Mouse (Mus musculus) adrenal gland, adult (tissue): ENCODE data around the gene Dbil5.
"Not testable (repeated sequence)": the region's sequence is repeated elsewhere in the genome, so short reads cannot be mapped to it uniquely, and the experiment has no call there.

ENCODE experiments used
- DNase-seq, 2 experiments: peaks; one replicate each; pipeline ENCODE4 v3.0.0; 2022 to 2023; ENCODE audit warnings: low spot score in 1 of 2; ENCODE audit not compliant: inconsistent age in 2 of 2

Gene Dbil5

DNA sequence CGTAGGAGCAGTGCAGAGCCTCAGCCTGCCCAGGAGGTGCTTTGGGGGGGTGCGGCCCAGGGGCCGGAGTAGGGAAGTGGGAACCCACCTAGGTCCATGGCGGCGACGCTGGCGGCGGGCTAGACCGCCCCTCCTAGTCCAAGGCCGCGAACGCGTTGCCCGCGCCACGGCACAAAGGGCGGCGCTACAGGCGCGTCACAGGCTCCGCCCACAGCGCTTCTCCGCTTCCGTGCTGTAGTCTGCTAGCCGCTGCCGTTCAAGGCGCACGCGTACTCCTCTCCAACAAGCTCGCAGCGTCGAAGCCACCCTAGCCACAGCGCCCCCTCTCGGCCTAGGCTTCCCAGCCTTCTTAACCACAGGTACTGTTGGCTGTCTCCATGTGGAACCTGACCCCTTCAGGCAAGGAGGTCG, at the start of gene Dbil5, which contains the start of gene Gemin4:
Gene Dbil5, plus strand, starts transcription at position 219 of the 411 bp plus-strand sequence.
Gene Gemin4, minus strand, starts transcription at position 275 of the 411 bp plus-strand sequence.
- DNase-seq: peak; percentile 98 to 99

DNA sequence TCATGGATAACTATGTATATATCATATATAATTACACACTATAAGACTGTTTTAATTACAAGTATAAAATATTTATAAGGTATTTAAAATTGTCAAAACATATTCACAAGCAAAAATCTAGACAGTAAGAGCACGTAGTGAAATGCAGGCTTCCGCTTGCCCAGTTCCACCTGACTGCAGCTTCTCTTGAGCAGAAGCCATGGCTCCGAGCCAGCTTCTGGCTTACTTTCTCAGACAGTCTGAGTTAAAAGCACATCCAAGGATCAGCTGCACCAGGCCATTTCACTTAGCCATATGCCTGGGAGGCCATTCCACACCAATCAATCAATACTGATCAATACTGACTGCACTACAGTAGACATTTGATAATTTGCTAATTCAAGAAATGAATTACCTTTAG, 48.4 kb upstream of the Dbil5 start:
- no peak for DNase-seq

GRCm38 (mm10) chr11:76170207-76170606, 47.2 kb upstream of the Dbil5 start:
- no peak for DNase-seq

GRCm38 (mm10) chr11:76178726-76179494, 38.5 kb upstream of the Dbil5 start:
- DNase-seq: peak in 1 of 2 experiments; percentile 39

GRCm38 (mm10) chr11:76179495-76180145, 37.8 kb upstream of the Dbil5 start, which contains the start of the genes Vps53 and Fam57a:
Gene Vps53, minus strand, starts transcription at chr11:76179647.
Gene Fam57a, plus strand, starts transcription at chr11:76179671.
- DNase-seq: peak; percentile 91 to 98

- no peak for DNase-seq
These were observed 37.3 kb upstream of the Dbil5 start for GRCm38 (mm10) chr11:76180146-76180540.

GRCm38 (mm10) chr11:76183745-76184144, 33.7 kb upstream of the Dbil5 start:
- no peak for DNase-seq

DNA sequence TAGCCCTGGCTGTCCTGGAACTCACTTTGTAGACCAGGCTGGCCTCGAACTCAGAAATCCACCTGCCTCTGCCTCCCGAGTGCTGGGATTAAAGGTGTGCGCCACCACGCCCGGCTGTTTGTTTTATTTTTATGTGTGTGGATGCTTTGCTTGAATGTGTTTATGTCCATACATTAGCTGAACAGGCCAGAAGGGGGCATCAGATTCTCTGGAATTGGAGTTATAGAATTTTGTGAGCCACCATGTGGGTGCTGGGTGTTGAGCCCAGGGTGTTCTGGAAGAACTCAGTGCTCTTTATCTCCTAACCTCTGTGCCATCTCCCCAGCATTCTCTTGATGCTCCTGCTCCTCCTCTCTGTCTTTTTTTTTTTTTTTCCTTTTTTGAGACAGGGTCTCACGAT, 30.5 kb upstream of the Dbil5 start:
- DNase-seq: no peak

DNA sequence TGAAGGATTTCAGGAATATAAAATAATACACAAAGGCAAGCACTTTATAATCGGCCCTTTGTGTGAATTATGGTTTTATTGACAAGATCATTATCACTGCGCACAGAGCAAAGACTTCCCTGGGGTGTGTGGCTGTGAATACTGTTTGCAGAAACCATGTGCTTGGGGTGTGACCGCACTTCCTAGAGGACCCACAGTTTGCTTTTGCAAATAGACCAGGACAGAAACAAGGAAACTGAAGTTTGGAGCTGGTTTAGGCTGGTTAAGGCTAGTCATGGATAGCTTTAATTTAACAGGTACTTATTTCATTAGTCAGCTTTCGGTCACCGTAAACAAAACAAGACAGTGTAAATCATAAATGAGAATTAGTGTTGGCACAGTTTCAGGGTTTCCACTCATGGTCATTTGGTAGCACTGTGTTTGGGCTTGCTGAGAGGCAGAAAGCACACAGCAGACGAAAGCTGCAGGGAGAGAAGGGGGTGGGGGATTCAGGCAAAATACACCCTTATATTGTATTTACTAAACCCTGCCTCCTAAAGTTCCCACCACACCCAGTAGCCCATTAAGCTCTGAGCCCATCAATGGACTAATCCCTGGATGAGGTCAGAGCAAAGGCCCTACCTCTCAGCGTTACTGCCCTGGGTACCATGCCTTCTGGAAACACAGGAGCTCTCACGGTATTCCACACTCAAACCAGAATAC, 21.0 kb upstream of the Dbil5 start:
- peak in 1 of 2 experiments; percentile 58 for DNase-seq

DNA sequence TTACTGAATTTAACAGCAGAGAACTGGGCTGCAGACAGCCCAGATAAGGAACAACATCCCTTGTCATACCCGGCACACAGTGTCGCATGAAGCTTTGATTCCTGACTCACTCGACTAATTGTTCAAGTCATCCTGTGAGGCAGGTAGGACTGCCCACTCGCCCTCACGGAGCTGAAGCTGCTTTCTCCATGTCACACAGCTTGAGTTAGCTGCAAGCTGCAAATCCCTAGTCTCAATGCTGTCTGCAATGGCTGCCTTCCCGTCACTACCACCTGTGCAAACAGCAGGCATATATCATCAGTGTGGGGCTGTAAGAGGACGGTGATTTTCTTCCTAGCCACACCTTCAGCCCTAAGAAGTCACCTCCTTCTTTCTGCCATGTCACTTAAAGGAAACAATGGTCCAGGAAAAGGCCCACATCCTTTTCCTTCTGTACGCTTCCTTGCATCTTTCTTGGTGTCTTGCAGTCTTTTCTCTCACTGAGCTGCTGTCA, 20.4 kb upstream of the Dbil5 start:
- DNase-seq: no peak

DNA sequence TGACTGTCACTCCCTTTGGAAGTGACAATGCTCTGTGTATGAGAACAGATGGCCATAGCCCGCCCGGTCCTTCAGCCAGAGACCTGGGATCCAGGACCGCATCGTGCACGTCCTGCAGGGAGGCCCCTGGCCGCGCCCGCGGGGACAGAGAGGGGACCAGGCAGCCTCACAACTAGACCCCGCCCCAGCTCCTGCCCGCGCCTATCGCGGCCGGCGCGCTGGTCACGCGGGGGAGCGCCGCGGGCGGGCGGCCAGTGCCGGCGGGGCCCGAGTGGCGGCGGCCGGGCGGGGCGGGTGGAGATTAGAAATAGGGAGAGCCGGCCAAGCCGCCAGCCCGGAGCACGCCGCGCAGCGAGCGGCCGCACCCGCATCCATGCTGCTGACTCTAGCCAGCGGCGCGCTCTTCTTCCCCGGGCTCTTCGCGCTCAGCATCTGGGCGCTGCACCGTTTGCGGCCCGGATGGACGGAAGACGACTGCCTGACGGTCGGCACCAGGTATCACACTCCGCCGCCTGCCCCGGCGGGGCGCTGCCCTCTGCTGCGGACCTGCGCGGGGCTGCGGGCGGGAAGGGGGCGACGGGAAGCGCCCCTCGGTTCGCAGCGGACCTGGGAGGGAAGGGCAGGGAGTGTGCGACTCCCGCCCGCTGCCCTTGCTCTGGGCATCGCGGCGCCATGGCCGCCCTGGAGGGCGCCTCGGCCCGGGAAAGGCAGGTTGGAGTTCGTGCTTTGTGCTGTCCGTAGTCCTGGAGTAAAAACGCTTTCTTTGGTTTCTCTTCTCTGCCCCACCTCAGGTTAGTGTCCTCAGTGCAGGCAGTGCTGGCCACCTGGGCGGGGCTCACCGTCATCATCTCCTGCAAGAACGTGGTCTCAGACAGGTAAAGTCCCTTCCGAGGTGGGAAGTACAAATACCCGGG, 15.4 kb upstream of the Dbil5 start:
- peak; percentile 91 to 96 for DNase-seq

DNA sequence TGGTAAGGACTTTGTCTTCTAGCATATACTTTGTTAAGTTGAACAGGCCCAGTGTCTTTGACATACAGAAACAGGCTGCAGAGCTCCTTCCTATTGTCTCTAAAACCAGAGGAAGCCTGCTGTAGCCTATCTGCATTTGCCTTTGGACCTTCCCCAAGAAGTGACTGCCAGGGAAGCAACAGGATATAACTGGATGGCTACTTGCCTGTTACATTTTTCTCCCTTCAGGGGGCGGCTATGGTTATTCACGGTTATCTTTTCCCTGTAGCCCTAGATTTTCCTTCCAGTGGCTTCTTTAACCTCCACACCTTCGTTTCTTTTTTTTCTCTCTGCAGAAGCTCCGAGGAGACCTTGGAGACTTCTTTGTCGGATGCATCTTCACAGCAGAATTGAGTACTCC, 10.6 kb upstream of the Dbil5 start:
- no peak for DNase-seq

GRCm38 (mm10) chr11:76210228-76210985, 7.0 kb upstream of the Dbil5 start:
- DNase-seq: no peak

DNA sequence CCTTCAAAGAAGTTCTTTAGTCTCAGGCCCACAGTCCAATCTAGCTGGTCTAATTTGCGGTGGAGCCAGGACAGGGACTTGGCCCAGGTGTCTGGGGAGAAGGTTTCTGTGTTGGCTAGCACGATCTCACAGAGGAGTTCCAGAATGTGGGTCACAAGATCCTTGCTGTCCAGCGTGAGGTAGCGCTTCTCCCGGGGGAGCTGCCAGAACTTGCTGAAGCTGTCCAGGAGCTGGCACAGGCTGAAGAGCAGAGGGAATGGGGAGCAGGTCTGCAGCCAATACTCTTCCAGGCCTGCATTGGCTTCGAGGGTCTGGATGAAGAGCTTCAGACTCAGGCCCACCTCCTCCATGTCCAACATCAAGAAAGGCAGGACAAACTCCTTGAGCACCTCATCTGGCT, 5.8 kb upstream of the Dbil5 start:
- not testable (repeated sequence) for DNase-seq

- no peak for DNase-seq
These were observed 3.6 kb upstream of the Dbil5 start for GRCm38 (mm10) chr11:76213841-76214240.

DNA sequence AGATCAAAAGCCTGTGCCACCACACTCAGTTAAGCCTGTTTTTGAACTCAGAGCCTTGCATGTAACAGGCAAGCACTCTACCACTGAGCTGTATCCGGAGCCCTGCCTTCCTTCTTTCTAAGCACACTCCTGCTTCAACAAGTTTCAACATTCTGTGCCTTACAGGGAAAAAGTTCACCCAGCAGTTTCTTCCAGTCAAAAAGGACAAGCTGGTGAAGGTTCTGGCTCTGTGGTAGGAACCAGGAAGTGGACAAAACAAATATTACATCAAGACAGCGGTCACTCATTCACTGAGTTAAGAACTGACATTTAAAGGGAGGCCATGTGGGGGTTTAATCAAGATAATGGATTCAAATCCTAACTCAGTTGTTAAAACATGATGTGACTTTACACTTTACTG, 2.4 kb upstream of the Dbil5 start:
- DNase-seq: no peak

DNA sequence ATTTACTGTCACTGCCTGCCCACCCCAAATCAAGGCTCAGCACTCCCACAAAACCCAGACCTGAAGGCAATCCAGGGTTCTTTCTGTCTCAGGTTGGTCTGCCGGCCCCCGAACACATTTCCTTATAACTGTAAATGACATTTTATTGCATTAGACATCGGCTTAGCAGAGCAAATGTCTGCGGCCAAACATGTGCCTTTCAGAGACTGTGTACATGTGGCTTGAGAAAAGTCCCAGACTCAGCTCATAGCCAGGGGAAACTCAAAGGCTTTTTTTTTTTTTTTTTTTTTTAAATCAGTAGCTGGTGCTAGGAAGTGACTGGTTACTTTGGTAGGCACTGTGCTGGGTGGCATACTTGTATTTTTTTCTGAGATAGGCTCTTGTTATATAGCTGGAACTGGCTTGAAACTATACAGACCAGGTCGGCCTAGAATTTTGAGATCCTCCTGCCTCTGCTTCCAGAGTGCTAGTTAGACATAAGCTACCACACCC, 1.3 kb upstream of the Dbil5 start:
- DNase-seq: no peak

DNA sequence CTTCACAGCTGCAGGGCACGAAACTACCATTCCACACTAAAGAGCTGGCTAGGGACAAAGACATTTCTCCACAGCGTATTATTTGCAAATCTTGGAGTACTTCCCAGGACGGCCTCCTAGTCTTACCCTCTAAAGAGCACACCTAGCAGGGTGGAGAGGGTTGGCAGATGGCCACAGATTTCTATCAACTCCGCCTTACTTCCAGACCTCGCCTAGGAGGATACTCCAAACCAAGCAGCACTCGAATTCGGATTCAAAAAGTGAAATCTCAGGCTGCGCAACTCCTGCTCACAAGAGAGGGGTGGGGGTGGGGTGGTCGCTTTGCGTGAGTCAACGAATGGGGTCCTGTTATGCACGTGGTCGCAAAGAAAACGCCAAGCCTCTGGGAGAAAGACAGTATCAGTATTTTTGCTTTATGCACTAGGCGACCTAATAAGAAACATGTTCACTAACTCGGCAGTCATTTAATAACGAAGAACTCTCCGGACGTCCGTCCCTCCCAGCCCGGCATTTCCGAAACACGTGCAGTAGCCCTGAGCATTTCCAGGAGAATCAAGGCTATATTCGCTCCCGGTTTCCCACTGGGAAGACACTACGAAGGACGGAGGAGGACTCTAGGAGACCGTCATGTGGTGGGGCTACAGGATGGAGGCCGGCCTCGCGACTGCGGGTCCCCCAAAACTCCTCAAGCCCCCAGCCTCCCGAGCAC, 573 bp upstream of the Dbil5 start:
- DNase-seq: peak; percentile 24 to 70

DNA sequence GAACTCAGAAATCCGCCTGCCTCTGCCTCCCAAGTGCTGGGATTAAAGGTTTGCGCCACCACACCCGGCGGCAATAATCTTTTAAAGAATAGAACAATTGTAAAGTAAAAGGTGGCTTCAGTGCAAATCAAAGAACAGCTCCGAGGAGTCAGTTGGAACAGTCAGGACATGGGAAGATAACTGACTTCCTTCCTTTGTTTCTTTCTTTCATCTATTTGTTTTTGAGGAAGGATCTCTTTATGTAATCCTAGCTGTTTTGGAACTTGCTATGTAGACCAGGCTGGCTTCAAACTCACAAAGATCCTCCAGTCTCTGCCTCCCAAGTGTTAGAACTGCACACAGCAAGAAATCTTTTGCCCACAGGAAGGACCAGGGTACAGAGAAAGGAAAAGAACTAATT, 7.2 kb downstream of the Dbil5 start:
- DNase-seq: no peak
